Mouse (Mus musculus) spleen, embryonic (tissue): ENCODE data around the gene Rnf130.

Source experiments
- CTCF ChIA-PET: fragments of 350-600 bp; sonication (Branson Sonifier 250); formaldehyde crosslinking; loops from one replicate; lab custom pipeline; 2022; lab: Charles Lee

Rnf130 gene

DNA sequence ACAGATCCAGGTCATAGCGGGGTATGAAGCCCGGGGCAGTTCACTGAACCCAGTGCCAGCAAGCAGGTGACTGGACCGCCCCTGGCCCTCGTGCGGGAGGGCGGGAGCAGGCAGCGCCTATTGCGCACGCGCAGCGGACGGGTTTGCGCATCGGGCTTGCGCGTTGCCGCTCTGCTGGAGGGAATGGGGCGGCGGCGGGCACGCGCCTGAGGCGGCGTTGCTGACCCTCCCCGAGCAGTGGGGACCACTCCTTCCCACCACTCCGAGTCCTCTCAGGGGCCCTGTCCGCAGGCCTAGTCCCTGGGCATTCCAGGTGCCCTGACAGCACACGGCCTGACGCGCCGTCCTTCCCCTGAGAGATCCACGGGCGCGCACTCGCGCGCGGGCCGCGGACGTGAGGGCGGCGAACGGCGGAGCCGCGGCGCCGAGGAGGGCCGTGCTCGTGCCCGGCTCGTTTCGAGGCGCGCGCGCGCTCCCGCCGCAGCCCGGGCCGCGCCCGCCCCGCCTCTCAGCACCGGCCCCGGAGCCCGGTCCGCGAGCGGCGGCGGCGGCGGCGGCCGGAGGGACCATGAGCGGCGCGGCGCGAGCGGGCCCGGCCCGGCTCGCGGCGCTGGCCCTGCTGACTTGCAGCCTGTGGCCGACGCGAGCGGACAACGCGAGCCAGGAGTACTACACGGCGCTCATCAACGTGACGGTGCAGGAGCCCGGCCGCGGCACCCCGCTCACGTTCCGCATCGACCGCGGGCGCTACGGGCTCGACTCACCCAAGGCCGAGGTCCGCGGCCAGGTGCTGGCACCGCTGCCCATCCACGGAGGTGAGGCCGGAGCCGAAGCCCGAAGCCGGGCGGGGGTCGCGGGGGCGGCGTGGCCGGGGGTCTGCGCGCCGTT is at the start of gene Rnf130:
Rnf130 (plus strand) TSS at position 514 of the 888 bp plus-strand sequence.
- CTCF ChIA-PET: interaction anchor here (0.6 kb wide), 1 partner anchor 299 kb away, joined by 4 read pairs; no protein-coding TSS in a partner anchor

DNA sequence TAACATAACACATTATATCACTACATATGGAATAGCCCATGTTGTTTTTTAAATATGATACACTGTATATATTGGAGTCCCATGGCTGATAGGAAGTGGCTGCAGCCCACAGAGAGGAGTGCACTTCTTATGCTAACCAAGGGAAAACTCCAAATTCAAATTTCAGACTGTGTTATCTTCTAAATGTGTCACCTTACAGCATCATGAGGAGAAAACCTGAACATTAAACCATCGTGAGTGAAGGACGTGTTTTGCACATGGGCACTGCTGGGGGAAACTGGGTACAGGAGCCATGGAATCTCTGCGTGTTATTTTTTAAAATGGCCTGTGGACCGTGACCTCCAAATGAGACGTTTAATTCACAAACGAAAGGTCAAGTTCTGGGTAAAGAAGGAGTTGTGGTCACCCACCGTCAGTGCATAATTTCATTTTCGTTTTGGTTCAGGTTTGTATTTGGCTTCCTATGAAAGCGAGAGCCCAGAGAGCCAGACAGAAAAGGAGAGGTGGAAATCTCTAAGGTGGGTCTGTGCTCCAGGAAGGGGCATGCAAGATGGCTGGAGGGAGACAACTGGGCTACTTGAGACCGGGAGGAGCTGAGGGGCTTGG is 47.1 kb upstream of the Rnf130 start:
- CTCF ChIA-PET: interaction anchor here (0.5 kb wide), 1 partner anchor 1822 kb away, joined by 5 read pairs; no protein-coding TSS in a partner anchor

DNA sequence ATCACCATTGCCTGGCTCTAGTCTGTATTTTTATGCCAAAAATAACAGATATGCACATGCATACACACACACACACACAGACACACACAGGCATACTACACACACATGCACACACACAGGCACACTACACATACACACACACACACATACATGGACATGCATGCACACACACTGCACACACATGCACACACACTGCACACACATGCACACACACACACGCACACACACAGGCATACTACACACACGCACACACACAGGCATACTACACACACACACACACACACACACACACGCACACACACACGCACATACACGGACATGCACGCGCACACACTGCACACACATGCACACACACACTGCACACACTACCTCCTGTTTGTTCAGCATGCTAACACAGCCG is 46.2 kb upstream of the Rnf130 start:
- CTCF ChIA-PET: interaction anchor here (0.7 kb wide), 1 partner anchor 518 kb away, joined by 3 read pairs; no protein-coding TSS in a partner anchor

DNA sequence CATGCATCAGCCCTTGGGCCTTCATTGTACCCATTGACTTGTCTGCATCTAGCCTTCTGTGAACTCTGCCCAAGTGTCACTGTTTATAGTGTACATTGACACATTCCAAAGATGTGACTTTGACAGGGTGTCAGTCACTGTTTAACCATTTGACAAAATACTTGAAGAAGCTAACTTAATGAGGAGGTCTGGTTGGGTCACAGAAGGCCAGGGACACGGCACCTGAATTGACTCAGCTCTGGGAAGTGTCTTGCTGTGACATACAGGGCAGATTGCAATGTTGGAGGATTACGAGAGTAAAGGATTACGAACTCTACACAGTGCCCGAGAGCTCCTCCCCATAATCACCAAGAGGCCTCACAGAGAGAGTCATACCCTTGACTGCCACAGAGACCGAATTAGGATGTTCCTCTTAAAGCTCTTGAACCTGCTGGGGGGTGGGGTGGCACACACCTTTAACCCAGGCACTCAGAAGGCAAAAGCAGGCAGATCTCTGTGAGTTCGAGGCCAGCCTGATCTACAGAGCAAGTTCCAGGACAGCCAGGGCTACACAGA is 44.4 kb upstream of the Rnf130 start:
- CTCF ChIA-PET: no interaction called here

DNA sequence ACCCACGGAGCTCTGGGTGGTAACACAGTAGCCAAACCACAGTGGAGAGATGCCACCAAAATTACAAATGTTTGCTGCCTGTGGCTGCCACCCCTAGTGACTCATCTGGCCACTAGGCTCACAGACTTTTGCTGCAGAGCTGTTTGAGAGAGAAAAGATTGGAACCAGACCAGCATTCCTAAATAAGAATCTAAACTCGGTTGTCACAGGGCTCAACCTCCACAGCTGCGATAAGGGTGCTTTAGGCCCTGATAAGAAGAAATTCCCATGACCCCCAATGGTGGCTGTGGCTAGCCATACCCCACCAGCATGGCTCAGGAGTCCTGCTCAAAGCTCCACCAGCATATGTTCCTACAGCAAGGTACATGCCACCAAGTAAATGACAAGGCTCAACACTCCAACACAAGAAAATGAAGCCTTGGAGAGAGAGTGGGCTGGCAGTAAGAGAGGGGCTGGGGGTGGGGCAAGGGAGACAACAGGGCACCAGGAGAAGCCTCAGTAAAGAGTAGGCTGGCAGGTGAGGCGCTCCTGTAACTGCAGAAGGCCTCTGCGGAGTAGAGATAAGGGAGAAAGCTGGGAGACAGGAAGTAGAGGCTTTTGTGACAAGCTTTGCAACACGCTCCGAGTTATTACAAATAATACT is 43.7 kb upstream of the Rnf130 start:
- CTCF ChIA-PET: no interaction called here

DNA sequence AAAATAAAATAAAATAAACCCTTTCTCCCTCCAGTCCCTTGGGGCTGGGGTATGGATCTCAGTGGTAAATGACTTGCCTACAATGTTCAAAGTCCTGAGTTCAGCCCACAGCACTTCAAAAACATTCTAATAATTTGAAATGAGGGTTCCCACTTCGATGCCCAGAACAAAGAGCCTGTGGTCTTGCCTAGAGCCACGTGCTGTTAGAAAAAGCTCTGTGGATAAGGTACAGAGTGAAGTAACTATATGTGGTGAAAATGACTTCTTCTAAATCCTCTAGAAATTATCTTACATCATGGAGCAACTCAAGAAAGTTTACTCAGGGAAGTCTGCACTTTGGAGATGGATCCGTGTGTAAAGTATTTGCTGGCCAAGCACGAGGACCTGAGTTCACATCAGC is 43.1 kb upstream of the Rnf130 start:
- CTCF ChIA-PET: no interaction called here

DNA sequence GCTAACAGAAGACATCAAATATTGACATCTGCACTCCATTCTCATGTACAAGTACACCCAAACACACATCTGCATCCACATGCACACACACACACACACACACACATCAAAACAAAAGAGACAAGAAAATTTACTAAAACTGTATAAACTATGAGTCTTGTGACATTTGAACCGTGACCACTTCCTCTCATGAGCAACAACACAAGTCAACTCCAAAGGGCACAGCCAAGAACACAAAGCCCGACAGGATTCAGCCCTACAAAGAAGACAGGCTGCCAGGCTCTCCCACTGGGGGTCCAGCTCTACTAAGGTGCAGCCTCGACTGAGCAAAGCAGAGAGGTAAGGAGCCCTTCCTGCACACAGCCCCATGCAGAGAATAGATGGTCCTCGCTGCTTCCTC is 42.3 kb upstream of the Rnf130 start:
- CTCF ChIA-PET: interaction anchor here (0.7 kb wide), 1 partner anchor 251 kb away, joined by 8 read pairs; no protein-coding TSS in a partner anchor

DNA sequence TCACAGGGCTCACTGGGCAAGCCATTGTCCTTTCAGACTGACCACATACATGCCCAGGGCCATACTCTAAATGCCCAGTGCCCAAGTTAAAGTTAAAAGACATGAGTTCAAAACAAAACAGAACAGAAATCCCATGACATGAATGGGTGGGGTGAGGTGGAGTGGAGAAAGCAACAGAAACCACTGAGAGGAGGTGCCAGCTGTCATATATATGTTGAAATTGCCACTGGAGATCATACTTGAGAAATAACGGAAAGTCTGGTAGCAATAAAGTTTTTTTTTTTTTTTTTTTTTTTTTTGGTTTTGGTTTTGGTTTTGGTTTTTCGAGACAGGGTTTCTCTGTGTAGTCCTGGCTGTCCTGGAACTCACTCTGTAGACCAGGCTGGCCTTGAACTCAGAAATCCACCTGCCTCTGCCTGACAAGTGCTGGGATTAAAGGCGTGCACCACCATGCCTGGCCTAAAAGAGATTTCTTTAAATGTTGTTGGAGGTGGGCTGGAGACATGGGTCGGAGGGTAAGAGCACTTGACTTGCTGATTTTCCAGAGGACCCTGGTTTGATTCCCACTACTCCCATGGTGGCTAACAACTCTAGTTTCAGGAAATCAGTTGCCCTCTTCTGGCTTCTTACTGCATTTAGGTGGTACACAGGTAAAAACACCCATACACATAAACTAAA is 41.1 kb upstream of the Rnf130 start:
- CTCF ChIA-PET: interaction anchor here (0.6 to 0.8 kb wide), 2 partner anchors 64 to 144 kb away, joined by 3 to 9 read pairs; no protein-coding TSS in a partner anchor

DNA sequence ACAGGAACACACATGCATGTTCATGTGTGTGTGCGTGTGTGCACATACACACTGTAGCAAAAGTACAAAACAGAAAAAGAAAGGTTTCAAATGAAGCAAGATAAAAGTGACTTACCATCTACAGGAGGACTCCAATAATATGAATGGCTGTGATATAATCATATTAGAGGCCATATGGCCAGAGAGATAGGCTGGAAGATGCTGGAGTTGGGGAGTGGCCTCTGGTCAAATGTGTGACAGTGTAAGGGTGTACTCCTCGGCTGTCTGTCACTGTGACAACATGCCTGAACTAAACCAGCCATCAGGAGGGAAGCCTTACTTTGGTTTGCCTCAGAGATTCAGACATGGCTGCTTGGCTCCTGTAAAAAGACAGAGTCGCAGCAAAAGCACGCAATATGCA is 40.1 kb upstream of the Rnf130 start:
- CTCF ChIA-PET: interaction anchor here (1.2 kb wide), 1 partner anchor 54 kb away, joined by 4 read pairs; no protein-coding TSS in a partner anchor

DNA sequence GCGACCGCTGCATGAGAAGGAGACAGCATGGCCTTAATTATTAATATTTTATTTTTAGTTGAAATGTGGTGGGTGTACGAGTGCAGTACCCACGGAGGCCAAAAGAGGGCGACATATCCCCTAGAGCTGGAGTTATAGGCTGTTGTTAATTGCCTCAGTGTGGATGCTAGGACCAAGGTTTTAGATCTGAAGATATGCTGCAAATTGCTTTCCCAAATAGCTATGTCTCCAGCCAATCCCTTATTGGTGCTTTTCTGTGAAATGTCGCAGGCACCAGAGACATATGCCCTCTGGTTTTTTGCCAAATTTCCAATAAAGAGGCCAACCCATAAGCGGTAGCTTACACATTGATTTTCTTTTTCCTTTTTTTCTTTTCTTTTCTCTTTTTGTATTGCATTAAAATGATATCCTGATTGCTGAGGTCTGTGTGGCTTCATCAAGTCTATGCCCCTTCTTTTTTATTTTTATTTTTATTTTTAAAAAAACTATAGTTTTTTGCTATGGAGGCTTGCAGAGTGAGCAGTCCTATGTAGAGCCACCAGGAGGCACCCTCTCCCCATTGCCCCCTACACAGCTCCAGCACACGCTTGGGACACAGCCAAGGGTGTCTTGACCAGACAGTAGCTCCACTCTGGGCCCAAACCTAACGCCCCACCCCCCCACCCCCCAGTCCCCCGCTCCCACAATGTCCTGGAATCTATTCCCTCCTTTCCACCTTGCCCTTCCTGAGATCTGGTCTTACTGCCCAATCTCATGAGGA is 38.7 kb upstream of the Rnf130 start:
- CTCF ChIA-PET: interaction anchor here (1.1 to 1.4 kb wide), 3 partner anchors 44 to 239 kb away, joined by 3 to 4 read pairs (median 3); no protein-coding TSS in a partner anchor

DNA sequence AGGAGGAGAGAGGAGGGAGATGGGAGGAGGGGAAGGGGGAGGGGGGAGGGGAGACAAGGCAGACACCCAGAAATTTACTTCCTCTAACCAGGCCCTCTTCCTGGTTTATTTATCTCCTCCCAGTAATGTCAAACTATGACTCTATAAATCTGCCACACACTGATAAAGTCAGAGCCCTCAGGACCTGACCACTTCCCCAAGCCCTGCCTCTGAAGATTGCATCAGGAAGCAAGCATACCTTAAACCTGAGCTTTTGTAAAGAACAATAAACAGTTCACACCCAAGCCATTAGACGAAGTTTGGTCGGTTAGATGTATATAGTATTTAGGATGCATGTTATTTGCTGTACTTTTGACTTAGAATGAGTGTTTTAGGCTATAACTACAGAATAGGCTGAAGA is 30.6 kb upstream of the Rnf130 start:
- CTCF ChIA-PET: interaction anchor here (0.7 kb wide), 1 partner anchor 112 kb away, joined by 3 read pairs; no protein-coding TSS in a partner anchor

DNA sequence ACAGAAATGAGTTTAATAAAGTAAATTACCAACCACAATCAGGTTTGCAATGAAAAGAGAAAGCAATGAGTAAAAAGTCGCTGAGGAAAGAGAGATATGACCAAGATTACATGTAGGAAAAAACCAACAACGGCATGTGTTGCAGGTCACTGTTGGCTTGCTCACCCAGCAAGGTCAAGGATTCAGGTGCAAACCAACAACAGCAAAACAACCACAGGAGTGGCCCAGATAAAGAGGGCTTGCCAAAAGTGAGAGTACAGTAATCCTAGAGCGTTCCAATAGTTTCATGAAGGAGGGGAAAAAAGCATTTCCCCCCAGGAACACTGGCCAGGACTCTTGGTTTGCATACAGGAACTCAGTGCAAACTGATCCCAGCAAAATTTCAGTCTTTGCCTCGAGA is 28.7 kb upstream of the Rnf130 start:
- CTCF ChIA-PET: no interaction called here

DNA sequence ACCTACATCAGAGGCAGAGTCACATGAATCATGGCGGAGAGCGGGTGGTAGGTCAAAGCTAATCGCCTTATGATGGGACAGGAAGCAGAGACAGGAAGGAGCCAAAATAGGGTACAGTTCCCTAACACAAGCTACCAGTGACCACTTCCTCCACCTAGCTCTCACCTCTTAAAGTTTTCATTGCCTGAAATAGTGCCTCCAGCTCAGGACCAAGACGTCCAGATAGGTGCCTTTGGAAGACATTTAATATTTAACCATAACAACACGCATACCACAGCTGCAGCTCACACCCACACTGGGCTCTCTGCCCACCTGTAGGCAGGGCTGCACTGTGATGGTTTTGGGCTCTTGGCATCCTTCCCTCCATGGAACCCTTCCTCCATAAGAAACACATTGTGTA is 27.8 kb upstream of the Rnf130 start:
- CTCF ChIA-PET: no interaction called here

DNA sequence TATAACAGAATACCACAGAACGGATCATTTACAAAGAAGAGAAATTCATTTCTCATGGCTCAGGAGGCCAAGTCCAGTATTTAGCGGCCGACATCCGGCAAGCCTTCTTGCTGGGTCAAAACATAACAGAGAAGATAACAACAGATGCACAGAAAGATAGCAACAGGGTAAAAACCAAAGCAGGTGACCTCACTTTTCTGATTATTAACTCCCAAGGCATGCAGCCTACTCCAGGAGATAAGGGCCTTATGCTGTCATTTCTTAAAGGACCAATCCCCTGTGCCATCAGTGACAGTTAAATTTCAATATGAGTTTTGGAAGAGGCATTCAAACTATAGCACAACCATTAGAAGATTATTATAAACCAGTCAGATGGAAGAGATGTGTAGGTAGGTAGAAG is 22.3 kb upstream of the Rnf130 start:
- CTCF ChIA-PET: no interaction called here

DNA sequence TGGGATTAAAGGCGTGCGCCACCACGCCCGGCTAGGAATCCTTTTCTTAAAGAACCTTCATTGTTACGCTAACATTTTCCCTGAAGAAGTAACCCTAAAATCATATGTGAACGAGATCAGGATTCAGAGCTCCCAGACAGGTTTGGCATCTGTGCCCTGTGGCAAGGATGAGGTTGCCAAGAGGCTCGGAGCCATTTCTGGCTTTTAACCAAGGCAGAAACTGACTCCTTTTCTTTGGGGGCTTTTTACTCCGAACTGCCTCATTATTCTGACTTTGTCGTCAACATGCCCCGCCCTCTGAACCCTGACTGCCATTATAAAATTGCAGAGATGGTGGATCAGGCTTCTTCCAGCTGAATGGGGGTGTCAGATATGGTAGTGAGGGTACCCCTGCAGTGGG is 17.4 kb upstream of the Rnf130 start:
- CTCF ChIA-PET: no interaction called here

DNA sequence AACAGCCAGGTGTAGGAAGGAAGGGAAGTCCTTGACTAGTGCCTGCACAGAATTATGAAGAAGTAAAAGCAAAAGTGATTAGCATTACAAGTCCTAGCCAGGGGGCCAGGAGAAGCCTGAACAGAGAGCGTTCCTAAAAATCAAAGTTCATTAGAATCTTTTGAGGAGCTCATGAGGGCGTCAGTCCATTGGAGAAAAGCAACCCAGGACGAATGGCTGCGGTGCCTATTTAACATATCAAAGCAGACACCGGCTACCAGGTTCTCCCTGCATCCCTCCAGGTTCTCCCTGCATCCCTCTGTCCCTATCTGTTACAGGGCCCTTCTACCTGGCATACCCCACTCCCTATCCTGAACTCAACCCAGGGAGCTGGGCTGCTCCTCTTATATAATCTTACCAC is 16.9 kb upstream of the Rnf130 start:
- CTCF ChIA-PET: no interaction called here

DNA sequence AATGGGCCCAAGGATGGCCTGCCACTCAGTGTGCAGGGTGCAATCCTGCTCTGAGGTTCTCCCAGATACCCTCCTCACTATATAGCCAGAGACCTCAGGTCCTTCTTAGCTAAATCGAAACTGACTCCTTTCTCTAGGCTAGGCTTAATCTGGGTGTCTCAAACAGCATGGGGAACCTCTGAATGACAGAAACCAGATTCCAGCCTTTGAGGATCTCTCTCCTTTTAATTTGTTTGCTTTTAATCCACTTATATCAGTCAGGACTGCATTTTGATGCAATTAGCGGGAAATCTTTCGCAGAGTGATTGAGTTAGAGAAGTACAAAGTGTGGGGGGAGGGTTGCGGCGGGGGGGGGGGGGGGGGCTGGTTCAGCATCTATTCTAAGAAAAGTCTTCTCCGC is 12.1 kb upstream of the Rnf130 start:
- CTCF ChIA-PET: no interaction called here

DNA sequence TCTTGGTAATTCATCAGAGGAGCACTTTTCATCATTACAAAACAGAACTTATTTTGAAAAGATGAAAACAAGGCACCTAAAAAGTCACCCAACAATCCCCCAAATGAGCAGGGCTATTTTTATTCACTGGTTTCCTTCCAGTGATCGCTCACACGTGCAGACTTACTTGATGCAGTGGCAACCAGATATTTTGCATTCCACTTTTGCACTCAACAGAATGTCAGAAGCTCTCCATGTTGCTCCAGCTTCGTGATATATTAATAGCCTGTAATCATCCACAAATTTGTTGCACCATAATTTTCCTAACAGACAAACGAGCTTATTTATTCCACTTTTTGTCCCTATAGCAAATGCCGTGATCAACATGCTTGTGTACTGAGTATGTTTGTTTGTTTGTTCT is 8.6 kb upstream of the Rnf130 start:
- CTCF ChIA-PET: interaction anchor here (1.4 kb wide), 1 partner anchor 11 kb away, joined by 5 read pairs; no protein-coding TSS in a partner anchor

DNA sequence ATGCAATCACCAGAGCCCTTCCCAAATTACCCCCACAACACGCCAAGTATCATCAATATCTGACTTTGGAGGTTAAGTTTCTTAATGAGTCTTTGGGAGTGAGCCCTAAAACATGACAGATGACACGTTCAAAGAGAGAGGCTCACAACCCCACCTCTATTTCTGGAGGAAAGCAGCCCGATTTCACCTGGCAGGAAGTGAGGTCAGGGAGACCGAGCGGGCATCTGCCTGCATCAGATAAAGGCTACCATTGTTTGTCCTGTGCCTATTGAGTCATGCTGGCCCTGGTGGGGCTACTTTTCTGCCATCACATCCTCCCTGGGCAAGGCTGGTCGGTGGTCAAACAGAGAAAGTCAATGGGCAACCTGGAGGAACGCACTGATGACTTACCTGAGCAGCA is 7.6 kb upstream of the Rnf130 start:
- CTCF ChIA-PET: interaction anchor here (0.6 to 1.4 kb wide), 2 partner anchors 9 to 10 kb away, joined by 3 to 5 read pairs; no protein-coding TSS in a partner anchor

DNA sequence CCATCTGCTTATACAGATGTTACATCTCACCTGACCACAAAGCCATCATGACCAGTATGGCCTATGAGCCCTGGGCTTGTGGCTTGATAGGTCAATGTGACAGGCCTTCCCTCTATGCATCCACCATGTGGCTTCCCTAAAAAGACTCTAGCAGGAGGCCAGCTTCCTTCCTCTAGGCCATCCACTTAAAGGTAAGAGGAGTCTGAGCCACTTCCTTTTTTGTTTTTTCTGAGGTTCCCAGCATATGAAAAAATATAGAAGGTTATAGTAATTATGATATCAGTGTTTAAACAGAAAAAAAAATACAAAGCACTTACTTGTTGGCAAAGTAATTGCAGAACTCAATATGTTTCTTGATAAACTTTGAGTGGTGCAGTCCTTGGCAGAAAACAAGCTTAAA is 6.3 kb upstream of the Rnf130 start:
- CTCF ChIA-PET: no interaction called here
